Mouse (Mus musculus) MEL (cell line): ENCODE data around the gene Kirrel3.

Experiments
- CTCF ChIP-seq, 3 experiments: IDR thresholded peaks in 2 of 3; conservative IDR thresholded peaks in 1 of 3; 2 replicates each; pipeline ENCODE4 v1.5.1; 2011 to 2012; ENCODE audit warnings: low read length in 3 of 3, low read depth in 2 of 3, mild to moderate bottlenecking in 2 of 3, improper control_type of control experiment in 1 of 3, inconsistent platforms in 1 of 3, mixed read lengths in 1 of 3, moderate library complexity in 1 of 3; ENCODE audit not compliant: control insufficient read depth in 1 of 3, insufficient read depth in 1 of 3, poor library complexity in 1 of 3, severe bottlenecking in 1 of 3
- EP300 ChIP-seq, 2 experiments: IDR thresholded peaks; 2 replicates each; pipeline ENCODE4 v1.6.1; 2011; ENCODE audit warnings: improper control_type of control experiment in 2 of 2, low read length in 2 of 2, low read depth in 1 of 2, mild to moderate bottlenecking in 1 of 2
- GATA1 ChIP-seq: IDR thresholded peaks from 2 replicates; pipeline ENCODE4 v1.6.1; 2011; ENCODE audit warnings: low read depth, low read length, improper control_type of control experiment
- UBTF ChIP-seq: IDR thresholded peaks from 2 replicates; pipeline ENCODE4 v1.6.1; 2012; ENCODE audit warnings: low read depth, mild to moderate bottlenecking, inconsistent platforms, low read length, improper control_type of control experiment, moderate library complexity, borderline replicate concordance; ENCODE audit not compliant: insufficient read depth

GRCm38 (mm10) chr9:35052671-35053070 is 567.0 kb downstream of the Kirrel3 start:
- TF ChIP-seq CTCF (IDR thresholded peaks at IDR 0.05 in 2 of 3, conservative IDR thresholded peaks at IDR 0.05 in 1 of 3; ENCODE audit: control insufficient read depth in 1 of 3, insufficient read depth in 1 of 3, low read depth in 2 of 3, low read length in 3 of 3, poor library complexity in 1 of 3, severe bottlenecking in 1 of 3) (no peak), EP300 (IDR thresholded peaks at IDR 0.05; ENCODE audit: low read depth in 1 of 2, low read length in 2 of 2) (no peak), GATA1 (no peak), UBTF (no peak)
